Mouse (Mus musculus): ENCODE results near the gene Gm5134.

Gm5134 gene

DNA sequence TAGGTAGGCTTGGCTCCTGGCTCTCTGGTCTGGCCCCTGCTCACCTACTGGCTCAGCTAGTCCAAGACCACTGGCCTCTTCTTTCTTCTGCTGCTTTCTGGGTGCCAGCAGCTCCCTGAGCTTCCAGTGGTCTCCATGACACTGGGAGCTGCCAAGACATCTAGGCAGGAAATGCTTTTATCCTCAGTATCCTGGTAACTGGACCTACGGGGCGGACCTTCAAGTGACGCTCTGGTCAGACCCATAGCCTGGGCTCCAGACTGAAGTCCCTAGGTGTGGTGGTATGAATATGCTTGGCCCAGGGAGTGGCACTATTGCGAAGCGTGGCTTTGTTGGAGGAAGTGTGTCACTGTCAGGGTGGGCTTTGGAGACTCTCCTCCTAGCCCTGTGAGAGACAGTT is 13.8 kb upstream of the Gm5134 start, which contains the start of gene Gm867:
Gene Gm867 (minus strand): TSS at position 153 of the 400 bp plus-strand sequence.
- no peak for DNase-seq

DNA sequence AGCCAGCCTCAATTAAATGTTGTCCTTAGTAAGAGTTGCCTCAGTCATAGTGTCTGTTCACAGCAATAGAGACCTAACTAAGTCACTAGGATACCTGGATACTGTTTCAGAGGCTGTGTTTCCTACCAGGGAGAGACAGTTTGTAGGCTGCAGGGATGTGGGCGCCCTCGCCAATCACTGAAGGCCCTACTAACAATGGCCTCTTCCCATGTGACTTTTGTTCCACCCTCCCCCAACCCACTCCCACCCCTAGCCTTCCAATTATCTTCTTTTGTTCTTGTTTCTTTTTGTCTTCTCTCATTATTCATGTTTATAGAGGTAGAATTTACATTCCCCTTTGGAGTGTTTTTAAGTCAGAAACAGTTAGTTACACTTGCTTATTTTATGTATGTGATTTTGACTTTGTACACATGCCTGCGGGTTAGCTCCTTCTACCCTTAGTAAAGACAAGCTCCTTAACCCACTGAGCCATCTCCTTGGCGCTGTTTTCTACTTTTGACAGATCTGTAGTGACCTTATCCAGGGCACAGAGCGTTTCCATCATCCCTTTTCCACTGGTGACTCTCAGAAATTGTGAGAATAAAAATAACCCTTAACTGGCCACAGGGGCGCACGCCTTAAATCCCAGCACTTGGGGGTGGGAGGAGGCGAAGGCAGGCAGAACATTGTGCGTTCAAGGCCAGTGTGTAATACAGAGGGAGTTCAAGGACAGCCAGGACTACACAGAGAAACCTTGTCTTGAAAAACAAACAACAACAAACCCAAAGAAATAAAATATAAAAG is 13.1 kb upstream of the Gm5134 start:
- DNase-seq: no peak

DNA sequence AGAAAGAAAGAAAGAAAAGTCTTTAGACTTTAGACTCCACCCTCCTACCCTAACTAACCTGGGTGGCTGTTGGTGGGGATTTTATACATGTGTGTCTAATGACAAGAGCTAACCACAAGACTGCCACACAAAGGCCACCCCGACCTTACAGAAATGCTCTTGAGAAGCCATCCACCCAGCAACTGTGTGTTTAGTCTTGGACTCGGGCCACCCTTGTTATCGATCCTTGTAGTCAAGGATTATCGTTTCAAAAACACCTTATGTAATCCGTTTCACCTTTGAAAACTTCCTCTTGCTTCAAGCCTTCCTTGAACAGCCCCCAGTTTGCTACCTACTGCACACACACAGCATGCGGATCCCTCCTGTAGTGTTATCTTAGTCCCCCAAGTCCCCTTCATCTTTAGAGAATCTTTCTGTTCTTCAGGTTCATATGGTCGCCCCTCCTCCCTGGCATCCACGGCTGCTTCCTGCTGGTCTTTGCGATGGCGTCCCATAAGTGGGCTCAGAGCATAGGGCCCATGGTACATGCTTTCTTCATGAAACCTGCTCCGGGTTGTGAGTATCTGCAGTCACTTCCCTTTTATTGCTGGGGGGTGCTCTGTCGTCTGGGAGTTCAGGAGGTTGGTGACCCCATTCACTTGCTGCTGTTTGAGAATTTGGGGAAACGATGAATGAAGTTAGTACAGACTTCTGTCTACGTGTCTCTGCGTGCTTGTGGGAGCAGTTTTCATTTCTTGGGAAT is 11.4 kb upstream of the Gm5134 start, which contains the start of gene Vpreb3:
Gene Vpreb3 (plus strand): TSS at position 322 of the 742 bp plus-strand sequence.
- no peak for DNase-seq

DNA sequence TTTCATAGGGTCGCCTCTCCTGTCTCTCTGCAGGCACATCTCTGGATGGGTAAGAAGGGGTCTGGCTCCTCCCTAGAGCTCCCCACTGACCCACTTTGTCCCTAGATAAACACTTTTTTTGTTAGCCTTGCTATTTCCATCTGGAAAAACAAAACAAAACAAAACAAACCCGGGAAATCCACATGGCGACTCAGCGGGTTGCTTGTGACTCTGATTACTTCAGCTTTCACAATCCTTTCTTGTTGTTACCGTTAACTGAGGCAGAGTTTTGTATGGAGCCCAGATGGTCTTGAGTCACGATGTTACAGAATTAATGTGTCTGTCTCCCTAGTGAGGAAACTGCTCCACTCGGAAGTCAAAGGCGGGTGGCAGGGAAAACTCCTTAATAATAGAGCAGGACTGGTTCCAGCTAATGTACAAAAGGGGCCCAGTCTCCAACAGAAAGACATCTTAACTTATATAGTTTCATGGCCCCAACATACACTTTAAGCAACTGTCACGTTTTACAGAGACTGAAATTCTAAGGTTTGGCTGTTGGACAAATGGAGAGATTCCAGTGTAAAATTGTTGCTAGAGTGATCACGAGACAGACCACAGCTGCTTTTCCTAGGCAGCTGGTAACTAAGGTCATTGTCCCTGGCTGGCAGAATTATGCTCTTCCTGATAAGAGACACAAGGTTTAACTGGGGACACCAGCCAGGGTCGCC is 10.1 kb upstream of the Gm5134 start:
- DNase-seq: no peak

DNA sequence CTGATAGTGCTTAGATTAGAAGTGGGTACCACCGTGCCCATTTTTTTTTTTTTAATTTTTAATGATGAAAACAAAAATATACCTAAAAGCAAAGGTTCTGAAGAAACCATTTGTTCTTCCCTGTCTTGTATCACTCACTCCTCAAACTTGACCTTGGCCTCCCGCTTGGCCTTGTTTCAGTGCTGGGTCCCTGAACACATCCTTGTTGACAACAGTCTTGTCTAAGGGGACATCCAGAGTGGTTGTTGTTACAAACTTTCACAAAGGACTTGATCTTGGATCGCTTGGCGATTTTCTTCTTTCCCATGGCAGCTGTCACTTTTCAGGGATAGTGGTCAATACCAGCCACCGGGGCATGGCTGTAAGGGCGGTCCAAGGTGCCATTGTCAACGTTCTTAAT is 9.1 kb upstream of the Gm5134 start:
- no peak for DNase-seq

DNA sequence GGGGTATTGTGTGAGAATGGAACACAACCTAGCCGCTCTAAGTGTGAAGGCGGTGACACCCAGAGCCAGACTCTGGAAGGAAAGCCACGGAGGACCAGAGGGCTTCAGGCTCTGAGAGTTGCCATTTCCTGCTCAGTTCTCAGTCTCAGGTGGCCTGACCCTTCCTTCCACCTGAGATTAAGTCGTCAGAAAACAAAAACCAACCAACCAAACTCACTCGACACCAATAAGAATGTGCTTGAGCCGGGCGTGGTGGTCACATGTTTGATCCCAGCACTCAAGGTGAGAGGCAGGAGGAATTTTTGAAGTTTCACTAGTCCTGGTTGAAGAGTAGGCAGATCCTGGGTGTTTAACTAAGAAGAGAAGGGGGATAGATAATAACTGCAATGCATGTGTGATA is 8.4 kb upstream of the Gm5134 start:
- DNase-seq: no peak

DNA sequence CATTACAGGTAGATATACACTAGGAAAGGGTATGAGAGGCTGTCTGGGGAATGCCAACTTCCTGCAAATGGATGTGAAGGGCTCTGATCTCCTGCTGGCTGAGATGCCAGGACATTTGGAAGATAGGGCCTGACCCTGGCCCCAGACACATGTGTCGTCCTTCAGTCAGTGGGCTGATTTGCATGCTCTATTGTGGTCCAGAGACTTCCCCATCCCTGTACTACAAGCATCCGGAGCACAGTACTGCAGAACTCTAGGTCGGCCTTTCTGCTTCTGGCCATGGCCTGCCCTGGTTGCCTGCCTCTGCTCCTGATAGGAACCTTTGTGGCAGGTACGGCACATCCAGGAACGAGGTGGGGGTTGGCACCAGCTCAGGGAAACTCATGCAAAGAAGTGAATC is 6.2 kb upstream of the Gm5134 start:
- no peak for DNase-seq

DNA sequence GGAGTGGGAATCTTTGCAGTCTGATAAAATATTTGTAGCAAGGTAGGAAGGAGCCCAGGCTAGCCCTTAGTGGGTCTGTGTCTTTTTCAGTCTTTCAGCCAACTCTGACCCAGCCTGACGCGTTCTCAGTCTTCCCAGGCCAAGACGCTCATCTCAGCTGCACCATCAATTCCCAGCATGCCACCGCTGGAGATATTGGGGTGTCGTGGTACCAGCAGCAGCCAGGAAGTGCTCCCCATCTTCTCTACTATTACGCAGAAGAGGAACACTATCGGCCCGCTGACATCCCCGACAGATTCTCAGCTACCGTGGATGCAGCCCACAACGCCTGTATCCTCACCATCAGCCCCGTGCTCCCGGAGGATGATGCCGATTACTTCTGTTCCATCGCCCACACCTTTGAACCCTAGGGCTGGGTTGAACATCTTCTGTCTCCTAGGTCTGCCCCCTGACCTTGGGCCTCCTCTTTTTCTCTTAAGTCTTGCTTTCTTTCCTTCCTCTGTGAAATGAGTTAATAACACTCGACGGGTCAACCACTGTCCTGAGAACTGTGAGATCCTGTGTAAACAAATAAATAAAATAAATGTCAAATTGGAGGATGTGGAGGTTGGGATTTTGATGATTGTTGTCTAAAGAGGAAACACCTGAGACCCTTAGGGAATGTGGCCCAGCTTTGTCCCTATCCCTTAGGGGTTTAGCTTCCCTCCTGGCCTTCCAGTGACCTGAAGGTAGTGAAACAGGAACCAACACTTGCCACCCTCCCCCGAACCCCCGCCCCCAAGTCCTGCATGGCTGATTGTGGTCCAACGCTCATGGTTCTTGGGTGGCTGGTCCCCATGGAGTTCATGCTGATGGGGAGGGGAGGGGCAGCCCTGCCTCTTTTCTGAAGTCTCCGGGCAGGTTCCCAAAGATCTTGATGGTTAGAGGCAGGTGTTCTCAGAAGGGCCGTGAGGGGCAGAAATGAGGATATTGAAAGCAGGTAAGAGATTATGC is 5.0 kb upstream of the Gm5134 start:
- no peak for DNase-seq

DNA sequence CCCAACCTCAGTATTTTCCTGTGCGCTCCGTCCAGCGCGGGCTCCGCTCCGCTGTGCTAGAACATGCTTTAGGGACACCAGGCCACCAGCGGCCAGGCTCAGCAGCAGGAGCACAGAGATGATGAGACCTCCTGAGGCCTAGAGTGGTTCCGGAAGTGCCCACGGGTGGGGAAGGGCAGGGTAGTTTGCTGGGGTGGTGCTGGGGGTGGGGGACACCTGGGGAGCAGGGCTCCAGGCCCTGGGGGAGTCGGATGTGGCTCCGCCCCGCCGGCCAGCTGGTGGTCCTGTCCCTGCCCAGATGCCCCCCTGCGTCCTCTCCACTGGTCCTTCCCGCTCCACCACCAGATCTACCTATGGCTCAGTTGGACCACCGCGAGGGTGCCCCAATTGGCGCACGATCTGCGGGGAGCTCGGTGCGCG is 3.5 kb upstream of the Gm5134 start:
- DNase-seq: no peak

DNA sequence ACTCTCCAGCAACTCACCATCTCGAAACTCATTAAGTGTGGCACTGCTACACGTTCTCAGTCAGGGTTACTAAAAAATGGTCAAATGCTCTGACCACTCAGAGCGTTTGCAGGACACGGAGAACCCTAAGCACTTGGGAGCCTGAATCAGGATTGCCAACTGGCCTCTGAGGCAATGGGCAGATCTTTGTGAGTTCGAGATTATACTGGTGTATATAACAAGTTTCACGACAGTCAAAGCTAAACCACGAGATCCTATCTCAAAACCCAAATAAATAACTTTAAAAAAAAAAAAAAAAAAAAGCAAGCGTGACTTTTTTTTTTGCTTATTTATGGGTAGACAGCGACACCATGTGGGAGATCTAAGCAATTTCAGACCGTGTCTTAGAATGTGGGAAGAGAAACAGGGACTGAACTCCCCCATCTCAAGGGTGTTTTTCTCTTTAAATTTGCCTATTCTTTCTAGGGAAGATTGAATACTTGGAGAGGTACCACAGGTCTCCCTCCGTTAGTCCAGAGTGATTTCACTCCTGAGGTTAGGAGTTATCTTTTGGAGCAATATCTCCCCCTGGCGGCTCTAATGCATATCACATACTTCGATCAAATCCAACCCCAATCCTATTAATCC is 2.8 kb upstream of the Gm5134 start:
- DNase-seq: no peak

DNA sequence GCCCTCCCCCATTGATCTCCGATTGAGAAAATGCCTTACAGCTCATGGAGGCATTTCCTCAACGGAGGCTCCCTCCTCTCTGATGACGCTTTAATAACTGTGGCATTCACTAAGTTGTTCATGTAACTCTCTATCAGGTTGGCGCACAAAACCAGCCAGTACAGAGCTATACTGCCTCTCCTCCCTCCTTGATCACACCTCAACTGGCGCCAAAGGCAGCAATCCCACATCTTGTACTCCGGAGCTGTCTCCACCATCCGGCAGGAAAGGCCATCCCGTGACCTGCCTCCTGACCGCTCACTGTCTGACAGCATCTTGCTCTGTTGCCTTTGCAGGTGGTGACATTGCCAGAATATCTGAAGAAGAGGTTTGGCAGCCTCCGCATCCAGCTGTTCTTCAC is 19.5 kb downstream of the Gm5134 start:
- no peak for DNase-seq

DNA sequence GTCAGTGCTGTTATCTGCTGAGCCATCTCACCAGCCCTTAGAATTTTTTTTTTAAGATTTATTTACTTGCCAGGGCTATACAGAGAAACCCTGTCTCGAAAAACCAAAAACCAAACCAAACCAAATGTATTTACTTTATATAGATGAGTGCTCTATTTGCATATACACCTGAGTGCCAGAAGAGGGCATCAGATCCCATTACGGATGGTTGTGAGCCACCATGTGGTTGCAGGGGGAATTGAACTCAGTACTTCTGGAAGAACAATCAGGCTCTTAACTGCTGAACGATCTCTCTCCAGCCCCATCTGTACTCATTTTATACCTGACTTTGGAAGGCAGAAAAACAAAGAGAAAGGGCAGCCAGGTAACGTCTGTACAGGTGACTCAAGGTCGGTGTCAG is 20.9 kb downstream of the Gm5134 start:
- no peak for DNase-seq

DNA sequence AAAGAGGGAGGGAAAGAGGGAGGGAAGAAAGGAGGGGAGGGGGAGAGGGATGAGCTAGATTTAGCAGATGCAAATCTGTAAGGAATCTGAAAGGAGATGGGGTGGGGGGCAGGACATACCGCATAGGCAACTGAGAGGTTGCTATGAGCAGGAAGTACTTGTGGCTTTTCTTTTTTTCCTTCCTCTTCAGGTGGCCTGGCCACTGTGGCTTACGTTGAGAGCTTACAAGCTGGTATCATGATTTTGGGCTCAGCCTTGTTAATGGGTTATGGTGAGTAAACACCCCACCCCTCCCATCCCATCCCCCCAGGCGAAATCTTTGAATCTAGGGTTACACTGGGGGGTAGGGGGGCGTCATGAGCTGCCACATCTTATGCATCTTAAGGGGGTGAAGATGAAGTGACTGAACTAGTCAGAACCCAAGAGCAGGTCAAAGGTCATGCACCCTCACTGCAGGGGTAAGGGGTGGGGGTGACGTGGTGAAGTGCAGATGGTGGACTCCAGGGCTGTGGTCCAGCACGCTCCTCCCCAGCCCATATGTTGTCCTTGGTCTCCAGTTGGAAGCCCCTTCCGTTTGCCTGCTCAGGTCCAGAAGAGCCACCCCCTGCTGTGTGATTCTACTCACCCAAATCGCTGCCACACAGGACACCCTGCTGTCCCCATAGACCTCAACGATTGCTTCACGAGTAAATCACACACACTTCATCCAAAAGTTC is 24.0 kb downstream of the Gm5134 start:
- no peak for DNase-seq

DNA sequence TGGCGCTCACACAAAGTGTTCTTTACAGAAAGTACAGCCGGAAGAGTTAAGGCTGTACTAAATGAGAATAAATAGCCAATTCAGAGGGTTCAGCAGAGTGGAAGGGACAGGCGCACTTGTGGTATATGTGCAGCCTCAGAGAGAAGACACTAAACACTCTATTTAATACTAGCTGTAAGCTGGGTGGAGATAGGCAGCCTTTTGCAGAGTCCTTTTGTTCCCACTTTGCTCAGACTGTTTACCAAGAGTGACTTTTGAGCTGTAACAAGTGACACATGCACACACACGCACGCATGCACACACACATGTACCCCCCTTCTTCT is 24.5 kb downstream of the Gm5134 start:
- no peak for DNase-seq

DNA sequence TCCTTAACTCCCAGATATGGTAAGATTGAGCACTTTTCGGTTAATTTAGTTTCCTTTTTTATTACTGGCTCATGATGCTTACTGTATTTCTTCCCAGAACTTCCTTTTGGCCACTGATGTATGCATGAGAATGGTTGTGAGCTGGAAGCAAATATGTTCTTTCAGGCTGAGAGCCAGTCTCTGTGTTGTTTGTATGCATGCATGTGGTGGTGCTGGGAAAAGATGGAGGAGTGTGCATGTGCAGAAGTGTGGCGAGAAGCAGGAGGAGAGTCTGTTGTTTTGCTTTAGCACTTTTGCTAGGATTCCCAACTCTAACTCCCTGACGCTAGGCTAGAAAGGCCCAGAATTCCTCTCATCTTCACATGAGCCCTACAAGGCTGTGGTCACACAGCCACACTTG is 25.1 kb downstream of the Gm5134 start:
- DNase-seq: no peak

DNA sequence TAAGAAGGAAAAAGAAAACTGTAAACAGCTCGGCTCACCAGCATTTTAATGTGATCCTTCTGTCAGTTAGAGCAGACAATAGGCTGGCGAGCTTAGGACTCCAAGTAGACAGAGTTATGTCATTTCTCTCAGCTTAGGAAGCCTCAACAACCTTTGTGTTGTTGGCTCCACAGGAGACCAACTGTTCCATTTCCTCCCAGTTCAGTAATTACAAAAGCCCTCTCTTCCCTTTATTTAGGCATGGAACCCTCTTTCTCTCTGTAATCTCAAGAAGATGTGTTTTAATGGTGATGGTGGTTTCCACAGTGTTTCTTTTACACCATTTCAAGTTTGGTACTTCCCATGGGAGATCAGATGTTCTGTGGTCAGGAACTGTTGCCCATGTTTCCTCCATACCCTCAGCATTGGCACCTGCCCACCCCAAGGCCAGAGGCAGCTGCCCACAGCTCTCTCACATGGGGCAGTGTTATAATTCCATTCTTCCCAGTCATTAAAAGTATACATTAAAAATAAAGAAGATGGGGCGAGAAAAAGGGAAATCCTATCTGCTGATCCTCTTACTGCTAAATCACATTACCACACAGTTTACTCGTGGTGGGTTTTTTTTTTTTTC is 36.2 kb downstream of the Gm5134 start:
- DNase-seq: no peak

DNA sequence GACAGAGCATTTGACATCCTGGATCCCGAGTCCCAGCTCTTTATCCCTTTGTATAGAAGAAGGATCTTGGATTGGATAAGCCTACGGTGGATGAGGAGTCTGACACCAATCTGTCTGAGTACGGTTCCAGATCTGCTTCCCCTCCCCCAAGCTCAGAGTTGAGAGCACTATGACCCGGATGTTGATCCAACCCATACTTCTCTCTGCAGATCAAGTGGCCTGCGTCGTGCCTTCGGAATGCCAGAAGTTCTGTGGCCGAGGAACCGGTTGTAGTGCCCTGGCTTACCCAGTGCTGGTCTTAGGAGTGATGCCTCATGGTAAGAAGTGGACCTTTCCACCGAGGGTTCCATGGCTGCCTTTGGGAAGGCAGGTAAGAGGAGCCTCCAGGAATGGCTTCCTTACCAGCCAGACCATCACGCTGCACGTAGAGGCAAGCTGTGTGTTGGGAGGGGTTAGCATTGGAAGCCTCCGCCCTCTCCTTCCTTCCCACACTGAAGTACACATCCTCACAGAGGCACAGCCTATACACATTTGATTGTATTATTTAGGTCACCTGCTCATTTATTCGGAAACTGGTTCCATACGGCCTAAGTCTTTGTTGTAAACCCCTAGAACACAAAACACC is 39.4 kb downstream of the Gm5134 start:
- no peak for DNase-seq

DNA sequence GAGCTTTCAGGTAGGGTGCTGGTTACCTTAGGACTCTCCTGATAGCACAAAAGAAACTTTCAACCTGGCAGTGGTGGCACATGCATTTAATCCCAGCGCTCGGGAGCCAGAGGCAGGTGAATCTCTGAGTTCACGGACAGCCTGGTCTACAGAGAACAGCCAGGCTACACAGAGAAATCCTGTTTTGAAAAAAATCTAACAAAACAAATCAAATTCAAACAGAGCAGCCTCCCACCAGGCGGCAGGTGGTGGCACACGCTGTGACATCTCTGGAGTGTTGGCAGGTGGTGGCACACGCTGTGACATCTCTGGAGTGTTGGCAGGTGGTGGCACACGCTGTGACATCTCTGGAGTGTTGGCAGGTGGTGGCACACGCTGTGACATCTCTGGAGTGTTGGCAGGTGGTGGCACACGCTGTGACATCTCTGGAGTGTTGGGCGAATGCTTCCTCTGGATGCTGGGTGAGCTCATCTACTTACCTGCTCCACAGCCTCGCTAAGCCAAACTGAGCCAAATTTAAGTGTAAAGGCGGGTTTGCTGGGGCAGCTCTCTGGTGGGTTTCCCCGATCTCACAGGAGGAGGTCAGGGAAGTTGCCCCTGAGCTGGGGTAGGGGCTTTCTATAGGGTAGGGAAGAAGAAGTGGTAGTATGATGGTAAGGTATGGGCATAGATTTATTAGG is 40.4 kb downstream of the Gm5134 start:
- peak; percentile 73 for DNase-seq

DNA sequence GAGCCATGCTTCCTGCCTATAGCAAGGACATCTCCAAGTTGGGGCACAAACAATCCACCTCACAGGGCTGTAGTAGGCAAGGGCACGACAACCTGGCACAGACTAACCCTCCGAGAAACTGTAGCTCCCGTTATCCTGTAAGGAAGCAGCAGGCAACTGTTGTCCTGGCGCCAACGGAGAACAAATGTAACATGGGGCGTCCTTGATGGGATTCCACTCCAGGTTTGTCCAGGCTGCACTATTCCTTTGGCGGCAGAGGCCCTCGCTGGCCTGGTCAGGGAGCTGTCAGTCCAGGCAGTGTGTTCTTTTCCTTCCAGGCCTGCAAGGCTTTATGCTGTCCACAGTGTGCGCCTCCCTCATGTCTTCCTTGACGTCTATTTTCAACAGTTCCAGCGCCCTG is 41.1 kb downstream of the Gm5134 start:
- peak; percentile 62 for DNase-seq

DNA sequence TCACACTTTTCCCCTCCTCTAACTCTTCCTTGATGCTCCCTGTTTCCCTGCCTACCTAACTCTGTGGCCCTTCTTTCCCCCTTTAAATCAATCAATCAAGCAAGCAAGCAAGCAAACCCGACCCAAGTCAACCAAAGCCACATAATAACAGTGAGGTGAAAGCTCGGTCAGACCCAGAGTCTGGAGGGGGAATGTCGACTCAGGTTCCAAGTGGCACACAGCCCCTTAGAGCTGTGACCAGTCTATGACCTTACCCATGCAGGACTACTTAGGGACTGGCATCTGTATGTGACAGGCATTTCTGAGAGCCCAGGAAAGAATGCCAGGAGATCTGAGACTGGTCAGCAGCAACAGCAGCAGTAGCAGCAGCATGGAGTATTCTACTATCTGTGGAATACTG is 42.0 kb downstream of the Gm5134 start:
- no peak for DNase-seq
